Mouse (Mus musculus): Measurements from ENCODE around the gene Ccdc88a.

DNA sequence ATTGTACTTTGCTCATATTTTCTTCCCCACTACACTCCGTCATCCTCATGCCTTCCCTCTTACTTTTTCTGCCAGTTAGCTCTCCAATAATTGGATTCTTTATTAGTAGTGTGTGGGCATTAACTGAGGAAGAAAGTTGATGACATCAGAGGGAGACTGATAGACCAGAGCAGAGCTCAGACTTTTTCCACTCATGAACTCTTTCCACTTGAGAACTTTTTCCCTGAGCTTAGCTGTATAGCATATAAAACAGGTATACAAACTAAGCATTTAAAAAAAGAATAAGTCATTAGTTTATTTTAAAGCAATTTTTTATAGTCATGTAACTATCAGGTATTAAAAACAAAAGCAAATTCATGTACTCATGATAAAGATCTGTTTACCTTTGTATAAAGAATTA, 5.3 kb downstream of the Ccdc88a start:
- no peak for TF ChIP-seq POLR2A (IDR thresholded peaks at IDR 0.05; ENCODE audit: low read depth, low read length)
- TF ChIP-seq CTCF (IDR thresholded peaks at IDR 0.05; ENCODE audit: extremely low read depth, insufficient read length, insufficient replicate concordance, low read depth, low read length): no peak
